Comparison of ENCODE assay signal across 1 mouse cellular context in genomic region chr11:115323354-115323753, GRCm38 (mm10).
TF ChIP-seq lines count a peak whose summit lies in the region.

No protein-coding gene starts in this region.

TF ChIP-seq in ES-E14, 5 proteins besides CTCF, POLR2A, EP300 and RAD21:
- no peak for TF ChIP-seq ZC3H11A (IDR thresholded peaks at IDR 0.05; ENCODE audit: borderline replicate concordance, low read depth, low read length)
- TF ChIP-seq ZNF384 (IDR thresholded peaks at IDR 0.05; ENCODE audit: low read depth, low read length) = no peak
- no peak for TF ChIP-seq CHD2 (IDR thresholded peaks at IDR 0.05; ENCODE audit: low read depth, low read length)
- TF ChIP-seq MAFK (IDR thresholded peaks at IDR 0.05; ENCODE audit: insufficient read depth, low read depth, low read length) = no peak
- no peak for TF ChIP-seq HCFC1 (IDR thresholded peaks at IDR 0.05; ENCODE audit: borderline replicate concordance, insufficient read depth, low read length)
